Mouse (Mus musculus): ENCODE data around the gene Pla2g5.

- no peak for TF ChIP-seq CTCF (IDR thresholded peaks at IDR 0.05; ENCODE audit: low read depth)
- TF ChIP-seq EP300 (IDR thresholded peaks at IDR 0.05; ENCODE audit: low read depth) = no peak
Observed at GRCm38 (mm10) chr4:138754432-138754831, 108.8 kb downstream of the Pla2g5 start.

Measured in liver, postnatal 0 days (tissue).